Mouse (Mus musculus) heart, postnatal 10 days (tissue): ENCODE measurements around the gene H2afb3. TPM values are rescaled to one million over a fixed set of nuclear protein-coding genes. Genes with fewer than 3 reads are reported as not detected.
A peak's percentile ranks its signal among the peaks of the same experiment; 100 is the strongest.
"Not testable (repeated sequence)": the region's sequence is repeated elsewhere in the genome, so short reads cannot be mapped to it uniquely, and the experiment has no call there.

Source experiments
- DNase-seq, 2 experiments: peaks; one replicate each; pipeline ENCODE4 v3.0.0; 2021
- intact Hi-C: fragments of 180-260 bp; cut with DNase I; formaldehyde crosslinking; loops from one replicate; pipeline ENCODE4 v1.15.1; 2025
- total RNA-seq, 2 experiments: library from RNA; stranded (reverse); gene quantifications; 2 replicates each; pipeline ENCODE4 v1.2.3; 2021

The H2afb3 gene
- not detected for total RNA-seq

GRCm38 (mm10) chrX:120312995-120313394 is at the start of gene H2afb3:
Gene H2afb3, minus strand, starts transcription at chrX:120313095.
- intact Hi-C loops, DNase-seq: not testable (repeated sequence)

GRCm38 (mm10) chrX:120301469-120302175 is 11.3 kb downstream of the H2afb3 start:
- intact Hi-C loops, result no loop called here
- no peak for DNase-seq

GRCm38 (mm10) chrX:120292832-120293750 is 19.8 kb downstream of the H2afb3 start:
- intact Hi-C loops, result no loop called here
- peak; percentile 20 to 21 for DNase-seq

DNA sequence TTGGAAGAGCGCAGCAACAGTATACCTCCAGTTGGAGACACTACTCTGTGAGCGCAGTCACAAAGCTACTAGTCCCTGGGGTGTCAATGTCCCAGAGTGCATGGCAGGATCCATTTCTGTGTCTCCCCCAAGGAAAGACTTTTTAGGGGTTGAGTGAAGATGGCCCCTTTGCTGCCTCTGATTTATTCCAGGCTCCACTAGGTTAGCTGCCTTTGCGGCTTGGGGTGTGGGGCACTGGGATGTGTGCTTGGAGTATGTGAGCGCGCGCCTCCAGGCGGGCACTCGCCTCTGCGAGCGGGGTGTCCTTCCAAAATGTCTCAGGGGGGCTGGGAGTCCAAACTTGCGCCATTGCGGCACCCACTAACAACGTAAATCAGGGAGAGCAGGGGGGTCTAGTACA is 21.2 kb downstream of the H2afb3 start:
- DNase-seq, result no peak
- intact Hi-C loops, result no loop called here

DNA sequence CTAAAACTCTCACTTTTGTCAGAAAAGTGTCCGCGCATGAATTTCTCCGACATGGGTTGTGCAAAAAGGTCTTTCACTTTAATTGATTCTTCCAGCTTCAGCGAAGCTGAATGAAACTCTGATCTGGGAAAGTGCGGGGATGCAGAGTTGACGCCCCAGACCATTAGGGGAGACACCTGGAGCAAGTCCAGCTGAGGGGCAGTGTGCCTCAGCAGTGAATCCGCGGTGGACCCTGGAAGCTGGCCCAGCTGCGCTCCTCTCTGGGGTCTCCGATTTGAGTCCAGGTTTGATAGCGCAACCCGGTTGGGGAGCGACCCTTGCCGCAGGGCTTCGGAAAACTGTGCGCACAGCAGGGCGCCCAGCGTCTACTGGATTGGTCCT is 22.0 kb downstream of the H2afb3 start:
- intact Hi-C loops, result no loop called here
- DNase-seq, result no peak

GRCm38 (mm10) chrX:120290011-120290899 is 22.6 kb downstream of the H2afb3 start, which contains the start of gene Pcdh11x:
Gene Pcdh11x, plus strand, starts transcription at chrX:120290259.
- intact Hi-C loops, result no loop called here
- peak in 1 of 2 experiments; percentile 23 for DNase-seq

- DNase-seq, result no peak
- intact Hi-C loops, result no loop called here
These were observed 25.4 kb downstream of the H2afb3 start for GRCm38 (mm10) chrX:120287502-120287901.

DNA sequence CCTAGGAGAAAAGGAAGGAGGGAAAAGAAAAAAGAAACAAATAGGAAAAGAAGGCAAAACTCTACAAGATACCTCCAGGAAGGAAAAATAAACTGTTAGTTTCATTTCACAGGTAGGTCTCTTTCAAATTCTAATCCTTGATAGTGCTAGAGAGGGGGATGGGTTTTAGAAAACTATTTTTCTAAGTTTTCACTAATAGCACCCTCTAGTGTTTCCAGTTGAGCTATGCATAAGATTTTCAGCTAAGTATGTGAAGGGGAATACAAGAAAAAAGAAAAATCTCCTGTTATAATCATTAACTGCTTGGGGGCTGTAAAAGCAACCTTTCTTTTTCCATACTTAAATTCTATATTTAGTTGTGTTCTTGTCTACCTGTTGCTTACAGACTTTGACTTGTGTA is 27.4 kb downstream of the H2afb3 start:
- DNase-seq, result no peak

More for the DNA sequence above, 27.4 kb downstream of the H2afb3 start:
- intact Hi-C loops, result no loop called here

Other genes with a start within 250 kb of the H2afb3 start
- gene Pcdh11x, start 22.8 kb downstream of the H2afb3 start, total RNA-seq, result under 1 TPM; 0.07 to 0.12 TPM